Mouse (Mus musculus) thymus, postnatal 14 days (tissue): ENCODE results near the gene Taf5.
A peak's percentile ranks its signal among the peaks of the same experiment; 100 is the strongest.

ENCODE experiments used
- DNase-seq: peaks from one replicate; pipeline ENCODE4 v3.0.0; 2021

The Taf5 gene

GRCm38 (mm10) chr19:47067096-47067882 lies at the start of gene Taf5:
Gene Taf5, plus strand, starts transcription at chr19:47067746.
- DNase-seq, result peak; percentile 98

GRCm38 (mm10) chr19:47017831-47018230 lies 49.7 kb upstream of the Taf5 start:
- DNase-seq, result no peak

GRCm38 (mm10) chr19:47018330-47018729 lies 49.2 kb upstream of the Taf5 start:
- DNase-seq, result no peak

- DNase-seq, result no peak
Measured at GRCm38 (mm10) chr19:47019326-47019725, 48.2 kb upstream of the Taf5 start.

- no peak for DNase-seq
Measured at GRCm38 (mm10) chr19:47022709-47023108, 44.8 kb upstream of the Taf5 start.

GRCm38 (mm10) chr19:47023546-47023945 lies 44.0 kb upstream of the Taf5 start:
- no peak for DNase-seq

- no peak for DNase-seq
Measured at GRCm38 (mm10) chr19:47024954-47025353, 42.6 kb upstream of the Taf5 start.

GRCm38 (mm10) chr19:47026513-47026912 lies 41.0 kb upstream of the Taf5 start:
- no peak for DNase-seq

- no peak for DNase-seq
Measured at GRCm38 (mm10) chr19:47029796-47030195, 37.8 kb upstream of the Taf5 start.

- no peak for DNase-seq
Measured at GRCm38 (mm10) chr19:47031770-47032169, 35.8 kb upstream of the Taf5 start.

- no peak for DNase-seq
Measured at GRCm38 (mm10) chr19:47034916-47035315, 32.6 kb upstream of the Taf5 start.

- no peak for DNase-seq
Measured at GRCm38 (mm10) chr19:47036596-47036995, 30.9 kb upstream of the Taf5 start.

- DNase-seq, result no peak
Measured at GRCm38 (mm10) chr19:47040720-47041473, 26.6 kb upstream of the Taf5 start.

GRCm38 (mm10) chr19:47043608-47044007 lies 23.9 kb upstream of the Taf5 start:
- DNase-seq, result no peak

GRCm38 (mm10) chr19:47046343-47046742 lies 21.2 kb upstream of the Taf5 start:
- DNase-seq, result no peak

GRCm38 (mm10) chr19:47047236-47047833 lies 20.2 kb upstream of the Taf5 start:
- no peak for DNase-seq

GRCm38 (mm10) chr19:47049061-47049460 lies 18.5 kb upstream of the Taf5 start:
- no peak for DNase-seq

- peak; percentile 7 for DNase-seq
Measured at GRCm38 (mm10) chr19:47049840-47050239, 17.7 kb upstream of the Taf5 start.

- DNase-seq, result peak; percentile 90
Measured at GRCm38 (mm10) chr19:47050271-47051032, 17.1 kb upstream of the Taf5 start, which contains the start of gene Pcgf6. Gene Pcgf6, minus strand, starts transcription at chr19:47050906.

GRCm38 (mm10) chr19:47052927-47053326 lies 14.6 kb upstream of the Taf5 start:
- no peak for DNase-seq

GRCm38 (mm10) chr19:47053471-47053870 lies 14.1 kb upstream of the Taf5 start:
- no peak for DNase-seq

GRCm38 (mm10) chr19:47057684-47058083 lies 9.9 kb upstream of the Taf5 start:
- DNase-seq, result no peak

- DNase-seq, result no peak
Measured at GRCm38 (mm10) chr19:47065860-47066259, 1.7 kb upstream of the Taf5 start.
